Mouse (Mus musculus): ENCODE measurements around the gene Folr2.

Gene Folr2

GRCm38 (mm10) chr7:101857094-101857493 is at the start of gene Folr2:
Gene Folr2 (minus strand): TSS chr7:101857194.
- DNase-seq = no peak

GRCm38 (mm10) chr7:101906696-101907095 is 49.7 kb upstream of the Folr2 start:
- DNase-seq = peak; percentile 27 to 30

- DNase-seq = no peak
Observed at GRCm38 (mm10) chr7:101906287-101906681, 49.3 kb upstream of the Folr2 start, which contains the start of gene Tomt. Gene Tomt (minus strand): TSS chr7:101906359.

- peak; percentile 100 for DNase-seq
Observed at GRCm38 (mm10) chr7:101905561-101906286, 48.7 kb upstream of the Folr2 start, which contains the start of gene Lamtor1. Gene Lamtor1 (plus strand): TSS chr7:101905904.

- DNase-seq = no peak
Observed at GRCm38 (mm10) chr7:101902846-101903245, 45.9 kb upstream of the Folr2 start.

GRCm38 (mm10) chr7:101901969-101902368 is 45.0 kb upstream of the Folr2 start:
- DNase-seq = no peak

- DNase-seq = no peak
Observed at GRCm38 (mm10) chr7:101900331-101901097, 43.5 kb upstream of the Folr2 start.

- peak; percentile 96 to 97 for DNase-seq
Observed at GRCm38 (mm10) chr7:101896104-101897066, 39.4 kb upstream of the Folr2 start.

- no peak for DNase-seq
Observed at GRCm38 (mm10) chr7:101895695-101896094, 38.7 kb upstream of the Folr2 start.

- DNase-seq = no peak
Observed at GRCm38 (mm10) chr7:101888460-101888859, 31.5 kb upstream of the Folr2 start.

- no peak for DNase-seq
Observed at GRCm38 (mm10) chr7:101886274-101886673, 29.3 kb upstream of the Folr2 start.

GRCm38 (mm10) chr7:101884160-101884559 is 27.2 kb upstream of the Folr2 start:
- no peak for DNase-seq

GRCm38 (mm10) chr7:101882413-101883154 is 25.6 kb upstream of the Folr2 start:
- DNase-seq = no peak

GRCm38 (mm10) chr7:101880855-101881254 is 23.9 kb upstream of the Folr2 start:
- no peak for DNase-seq

GRCm38 (mm10) chr7:101875978-101876377 is 19.0 kb upstream of the Folr2 start:
- DNase-seq = no peak

GRCm38 (mm10) chr7:101871296-101871695 is 14.3 kb upstream of the Folr2 start:
- DNase-seq = peak in 1 of 2 experiments; percentile 16

GRCm38 (mm10) chr7:101870629-101871028 is 13.6 kb upstream of the Folr2 start, which contains the start of gene Folr1:
Gene Folr1 (minus strand): TSS chr7:101870788.
- no peak for DNase-seq

- peak; percentile 19 to 32 for DNase-seq
Observed at GRCm38 (mm10) chr7:101869163-101869500, 12.1 kb upstream of the Folr2 start.

GRCm38 (mm10) chr7:101868241-101869162 is 11.5 kb upstream of the Folr2 start:
- DNase-seq = peak; percentile 14 to 21

- no peak for DNase-seq
Observed at GRCm38 (mm10) chr7:101867482-101867881, 10.5 kb upstream of the Folr2 start.

Data from cerebellum, postnatal 10 days (tissue).